Mouse (Mus musculus) ES-Bruce4 (cell line): ENCODE data around the gene Ankrd34b.

Source experiments
- CTCF ChIP-seq: IDR thresholded peaks from one replicate; pipeline ENCODE4 v1.8.1; 2011; ENCODE audit warnings: low read depth, low read length
- EP300 ChIP-seq: IDR thresholded peaks from 2 replicates; pipeline ENCODE4 v1.6.1; 2011; ENCODE audit warnings: low read depth, low read length; ENCODE audit not compliant: insufficient read depth
- POLR2A ChIP-seq: IDR thresholded peaks from one replicate; pipeline ENCODE4 v1.8.1; 2011; ENCODE audit warnings: low read length; ENCODE audit not compliant: insufficient read depth

DNA sequence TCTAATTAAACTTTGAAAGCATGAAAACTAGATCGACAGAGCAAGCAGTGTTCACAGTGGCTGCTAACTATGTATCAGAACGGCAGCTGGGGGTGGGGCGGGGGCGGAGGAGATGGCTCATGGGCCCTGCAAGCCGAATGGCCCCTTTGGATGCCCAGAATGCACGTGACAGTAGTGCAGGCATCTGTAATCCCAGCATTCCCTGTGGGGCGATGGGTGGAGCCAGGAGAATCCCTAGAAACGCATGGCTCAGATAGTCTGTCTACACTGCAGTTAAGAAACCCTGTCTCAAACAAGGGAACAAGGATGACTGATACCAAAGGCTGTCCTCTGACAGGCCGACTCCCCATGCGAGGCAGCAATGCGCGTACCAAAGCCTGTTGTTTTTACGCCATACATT, 14.6 kb downstream of the Ankrd34b start:
- TF ChIP-seq POLR2A (no peak), EP300 (no peak), CTCF (no peak)
